Mouse (Mus musculus) retina, embryonic 14.5 days (tissue): ENCODE measurements around the gene Hsf2bp.
A peak's percentile ranks its signal among the peaks of the same experiment; 100 is the strongest.

Source experiments
- DNase-seq: peaks from one replicate; pipeline ENCODE4 v3.0.0-alpha.2; 2015; ENCODE audit warnings: low spot score

The Hsf2bp gene

GRCm38 (mm10) chr17:31982326-31983190 is 53.6 kb downstream of the Hsf2bp start:
- DNase-seq: no peak

- no peak for DNase-seq
Measured at GRCm38 (mm10) chr17:31979888-31980287, 56.3 kb downstream of the Hsf2bp start.

GRCm38 (mm10) chr17:31977131-31977530 is 59.0 kb downstream of the Hsf2bp start:
- no peak for DNase-seq

GRCm38 (mm10) chr17:31976501-31976900 is 59.6 kb downstream of the Hsf2bp start:
- DNase-seq: no peak

- DNase-seq: no peak
Measured at GRCm38 (mm10) chr17:31974694-31975093, 61.5 kb downstream of the Hsf2bp start.

GRCm38 (mm10) chr17:31973664-31974230 is 62.4 kb downstream of the Hsf2bp start:
- no peak for DNase-seq

- no peak for DNase-seq
Measured at GRCm38 (mm10) chr17:31970890-31971289, 65.3 kb downstream of the Hsf2bp start.

GRCm38 (mm10) chr17:31968801-31969200 is 67.3 kb downstream of the Hsf2bp start:
- DNase-seq: no peak

- no peak for DNase-seq
Measured at GRCm38 (mm10) chr17:31967311-31967710, 68.8 kb downstream of the Hsf2bp start.

- DNase-seq: no peak
Measured at GRCm38 (mm10) chr17:31966566-31966965, 69.6 kb downstream of the Hsf2bp start.

GRCm38 (mm10) chr17:31965623-31966022 is 70.5 kb downstream of the Hsf2bp start:
- DNase-seq: peak; percentile 18

- DNase-seq: no peak
Measured at GRCm38 (mm10) chr17:31962930-31963329, 73.2 kb downstream of the Hsf2bp start.

- no peak for DNase-seq
Measured at GRCm38 (mm10) chr17:31962281-31962680, 73.9 kb downstream of the Hsf2bp start.

GRCm38 (mm10) chr17:31954551-31955140 is 81.5 kb downstream of the Hsf2bp start:
- no peak for DNase-seq

- no peak for DNase-seq
Measured at GRCm38 (mm10) chr17:31949076-31949475, 87.1 kb downstream of the Hsf2bp start.

GRCm38 (mm10) chr17:31946436-31946835 is 89.7 kb downstream of the Hsf2bp start:
- no peak for DNase-seq

GRCm38 (mm10) chr17:31943881-31944539 is 92.1 kb downstream of the Hsf2bp start:
- no peak for DNase-seq

- no peak for DNase-seq
Measured at GRCm38 (mm10) chr17:31941616-31942015, 94.5 kb downstream of the Hsf2bp start.

GRCm38 (mm10) chr17:31940607-31941006 is 95.5 kb downstream of the Hsf2bp start:
- DNase-seq: no peak

GRCm38 (mm10) chr17:31939292-31940060 is 96.7 kb downstream of the Hsf2bp start:
- no peak for DNase-seq

- no peak for DNase-seq
Measured at GRCm38 (mm10) chr17:31938539-31939260, 97.4 kb downstream of the Hsf2bp start.
